Mouse (Mus musculus) E14TG2a.4 (cell line): ENCODE measurements at regions not wholly inside any gene's neighbourhood (a gene's known extent, or its start where the extent isn't known, plus 50 kb on each side); places are given as distances from the start of the nearest gene placed in this dataset.

ENCODE experiments used
- H3K27me3 ChIP-seq: 2 replicates; pipeline ENCODE4 v1.6.1; 2014; ENCODE audit warnings: low read length, control low read depth; ENCODE audit not compliant: insufficient read depth
- H3K36me3 ChIP-seq: 2 replicates; pipeline ENCODE4 v1.6.1; 2014; ENCODE audit warnings: low read length, control low read depth; ENCODE audit not compliant: insufficient read depth
- H3K4me1 ChIP-seq: replicated peaks from 2 replicates; pipeline ENCODE4 v1.6.1; 2014; ENCODE audit warnings: low read depth, low read length, control low read depth
- H3K4me3 ChIP-seq: replicated peaks from 2 replicates; pipeline ENCODE4 v1.5.1; 2014; ENCODE audit warnings: mild to moderate bottlenecking, low read length
- H3K9me3 ChIP-seq: 2 replicates; pipeline ENCODE4 v1.6.1; 2014; ENCODE audit warnings: low read length, control low read depth
- CTCF ChIP-seq: conservative IDR thresholded peaks from 2 replicates; pipeline ENCODE4 v1.5.1; 2014; ENCODE audit warnings: low read length
- NANOG ChIP-seq: IDR thresholded peaks from 2 replicates; pipeline ENCODE4 v1.6.1; 2014; ENCODE audit warnings: borderline replicate concordance, low read length, mixed read lengths
- POU5F1 ChIP-seq: IDR thresholded peaks from 2 replicates; pipeline ENCODE4 v1.6.1; 2014; ENCODE audit warnings: low read length, borderline replicate concordance

DNA sequence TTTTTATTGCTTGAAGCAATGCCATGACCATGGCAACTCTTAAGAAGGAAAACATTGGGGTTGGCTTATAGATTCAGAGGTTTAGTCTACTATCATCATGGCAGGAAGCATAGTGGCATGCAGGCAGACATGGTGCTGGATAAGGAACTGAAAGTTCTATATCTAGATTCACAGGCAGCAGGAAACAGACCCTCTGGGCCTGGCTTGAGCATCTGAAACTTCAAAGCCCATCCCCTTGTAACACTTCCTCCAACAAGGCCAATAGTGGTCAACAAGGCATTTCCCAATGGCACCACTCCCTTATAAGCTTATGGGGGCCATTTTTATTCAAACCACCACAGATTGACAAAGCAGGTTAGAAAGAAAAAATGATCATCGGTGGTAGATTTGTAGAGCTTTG lies 548.5 kb upstream of the Arid1b start:
- Histone ChIP-seq H3K27me3 (no peaks in the 10 kb centered on the region), H3K9me3 (no peaks in the 10 kb centered on the region), H3K4me1 (no peaks in the 10 kb centered on the region), H3K36me3 (no peaks in the 10 kb centered on the region), H3K4me3 (no peak overlapping the region)
- TF ChIP-seq NANOG (no peak), CTCF (no peak), POU5F1 (no peak)

DNA sequence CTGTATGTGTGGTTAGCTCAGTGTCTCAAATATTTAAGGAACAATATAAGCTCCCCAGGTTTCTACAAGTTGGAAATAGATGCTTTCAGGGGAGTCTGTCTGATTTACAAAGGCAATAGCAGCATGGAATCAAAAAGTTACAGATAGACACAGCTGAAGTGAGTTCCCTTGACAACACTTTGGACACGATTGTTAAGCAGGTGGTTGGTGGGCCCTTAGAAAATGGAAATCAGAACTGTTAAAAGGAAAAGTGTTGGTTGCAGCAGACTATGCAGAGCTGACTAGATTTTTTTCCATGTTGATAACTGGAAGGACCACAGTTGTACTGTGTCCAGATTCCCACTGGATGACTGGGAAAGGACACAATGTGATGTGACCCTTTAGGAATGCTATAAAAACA lies 536.6 kb upstream of the Arid1b start:
- H3K4me1 ChIP-seq, result no peaks in the 10 kb centered on the region
- no peaks in the 10 kb centered on the region for H3K9me3 ChIP-seq
- no peaks in the 10 kb centered on the region for H3K36me3 ChIP-seq
- H3K4me3 ChIP-seq, result no peak overlapping the region
- TF ChIP-seq NANOG, result no peak
- no peak for TF ChIP-seq CTCF
- TF ChIP-seq POU5F1, result no peak
- H3K27me3 ChIP-seq, result no peaks in the 10 kb centered on the region

DNA sequence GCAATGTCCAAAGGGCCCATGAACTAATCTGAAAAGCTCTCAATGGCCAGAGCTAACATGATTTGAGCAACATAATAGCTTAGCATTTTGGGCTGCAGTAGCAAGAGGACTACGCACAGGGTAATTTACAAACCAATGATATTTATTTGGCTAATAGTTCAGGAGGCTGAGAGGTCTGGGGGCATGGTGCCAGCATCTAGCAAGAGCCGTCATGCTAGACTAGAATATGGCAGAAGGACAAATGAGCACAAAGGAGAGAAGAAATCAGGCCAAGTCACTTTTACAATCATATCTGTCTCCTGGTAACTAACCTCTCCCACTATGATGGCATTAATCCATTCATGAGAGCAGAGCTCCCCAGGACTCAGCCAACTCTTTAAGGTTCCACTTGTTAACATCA lies 532.6 kb upstream of the Arid1b start:
- no peak for TF ChIP-seq CTCF
- TF ChIP-seq POU5F1, result no peak
- Histone ChIP-seq H3K36me3 (no peaks in the 10 kb centered on the region), H3K9me3 (no peaks in the 10 kb centered on the region), H3K4me3 (no peak overlapping the region), H3K4me1 (no peaks in the 10 kb centered on the region), H3K27me3 (no peaks in the 10 kb centered on the region)

DNA sequence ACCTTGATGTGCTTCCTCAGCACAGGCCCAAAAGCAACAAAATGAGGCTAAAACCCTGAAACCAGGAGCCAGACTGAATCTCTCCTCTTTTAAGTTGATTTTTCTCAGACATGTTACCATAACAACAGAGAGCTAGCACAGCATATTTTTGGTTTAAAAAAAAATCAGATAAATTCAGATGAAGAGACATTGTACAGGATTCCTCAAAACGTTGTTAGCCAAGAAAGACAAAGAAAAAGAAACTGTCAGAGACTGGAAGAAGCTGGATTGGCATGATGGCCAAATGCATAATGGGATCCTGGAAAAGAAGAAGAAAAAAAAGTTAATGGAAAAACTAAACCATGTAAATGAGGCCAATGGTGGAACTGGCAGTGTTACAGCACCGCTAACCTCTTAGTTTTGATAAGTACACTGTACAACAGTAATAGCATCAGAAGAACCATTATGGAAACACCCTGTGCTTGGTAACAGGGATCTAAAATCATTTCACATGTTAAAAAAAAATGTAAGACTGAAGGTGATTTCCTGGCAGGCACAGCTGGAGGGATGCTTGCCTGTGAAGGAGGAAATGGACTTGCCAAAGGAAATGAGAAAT lies 529.7 kb upstream of the Arid1b start:
- H3K4me3 ChIP-seq, result no peak overlapping the region
- no peaks in the 10 kb centered on the region for H3K9me3 ChIP-seq
- no peak for TF ChIP-seq CTCF
- no peak for TF ChIP-seq POU5F1
- no peak for TF ChIP-seq NANOG
- no peaks in the 10 kb centered on the region for H3K36me3 ChIP-seq
- no peaks in the 10 kb centered on the region for H3K4me1 ChIP-seq
- no peaks in the 10 kb centered on the region for H3K27me3 ChIP-seq

DNA sequence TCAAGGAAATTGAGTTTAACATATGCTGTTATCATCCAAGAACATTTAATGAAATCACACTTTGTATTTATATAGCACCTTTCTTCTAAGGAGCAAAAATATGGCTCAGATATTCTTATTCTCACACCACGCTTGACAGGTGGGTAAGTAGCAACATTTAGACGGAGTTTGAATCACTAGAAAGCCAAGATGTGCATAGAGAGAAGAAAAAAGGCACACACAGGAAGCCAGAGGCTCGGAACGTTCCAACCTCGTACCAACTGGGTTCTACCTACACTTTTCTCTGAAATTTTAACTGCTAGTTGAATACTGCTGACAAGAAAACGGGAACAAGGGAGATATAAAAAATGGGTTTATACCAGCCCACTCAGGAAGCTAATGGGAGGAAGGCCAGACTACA lies 528.4 kb upstream of the Arid1b start:
- Histone ChIP-seq H3K4me3 (no peak overlapping the region), H3K27me3 (no peaks in the 10 kb centered on the region), H3K4me1 (no peaks in the 10 kb centered on the region), H3K36me3 (no peaks in the 10 kb centered on the region), H3K9me3 (no peaks in the 10 kb centered on the region)
- TF ChIP-seq NANOG, result no peak
- TF ChIP-seq CTCF, result no peak
- no peak for TF ChIP-seq POU5F1

DNA sequence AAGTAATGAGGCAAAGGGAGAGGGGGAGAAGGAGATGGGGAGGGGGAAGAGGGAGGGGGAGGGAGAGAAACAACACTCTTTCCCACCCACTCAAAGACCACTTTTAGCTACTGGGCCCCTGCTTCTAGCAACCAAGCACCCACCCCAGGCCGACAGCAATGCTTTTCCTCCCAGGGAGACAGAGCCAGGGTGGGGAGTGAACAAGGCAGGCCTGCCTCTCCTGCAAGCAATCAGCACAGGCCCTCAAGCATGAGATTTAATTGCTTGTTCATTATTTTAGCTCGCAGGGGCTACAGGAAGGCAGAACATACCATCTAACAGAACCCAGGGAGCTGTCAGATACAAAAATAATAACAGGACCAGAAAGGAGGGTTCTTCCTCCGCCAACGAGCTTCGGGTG lies 521.7 kb upstream of the Arid1b start:
- H3K27me3 ChIP-seq, result no peaks in the 10 kb centered on the region
- peaks cover 5% of the 10 kb centered on the region; the same call in 1 of the 2 replicates for H3K4me1 ChIP-seq
- no peak overlapping the region for H3K4me3 ChIP-seq
- TF ChIP-seq NANOG (no peak), POU5F1 (no peak), CTCF (no peak)
- H3K36me3 ChIP-seq, result no peaks in the 10 kb centered on the region
- H3K9me3 ChIP-seq, result no peaks in the 10 kb centered on the region

DNA sequence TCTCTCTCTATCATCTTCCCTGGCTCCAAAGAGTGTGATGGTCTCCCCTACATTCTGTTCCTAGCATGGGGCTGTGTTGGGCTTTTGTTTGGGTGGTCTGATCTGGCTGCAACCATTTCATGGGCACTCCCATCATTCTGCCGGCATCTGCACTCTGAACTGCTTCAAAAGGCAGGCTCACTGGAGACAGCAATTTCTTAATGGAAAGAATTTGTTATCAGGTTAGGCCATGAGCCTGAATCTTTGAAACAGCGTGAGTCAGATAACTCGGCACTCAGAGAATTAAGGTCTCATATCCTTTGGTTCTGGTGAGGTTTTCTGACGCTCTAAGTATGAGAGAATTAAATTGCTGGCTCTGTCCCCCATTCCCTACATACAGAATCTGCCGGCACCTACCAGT lies 519.8 kb upstream of the Arid1b start:
- Histone ChIP-seq H3K27me3 (no peaks in the 10 kb centered on the region), H3K9me3 (no peaks in the 10 kb centered on the region), H3K36me3 (no peaks in the 10 kb centered on the region), H3K4me3 (no peak overlapping the region), H3K4me1 (peaks cover 5% of the 10 kb centered on the region; the same call in 1 of the 2 replicates)
- no peak for TF ChIP-seq POU5F1
- no peak for TF ChIP-seq NANOG
- TF ChIP-seq CTCF, result no peak

DNA sequence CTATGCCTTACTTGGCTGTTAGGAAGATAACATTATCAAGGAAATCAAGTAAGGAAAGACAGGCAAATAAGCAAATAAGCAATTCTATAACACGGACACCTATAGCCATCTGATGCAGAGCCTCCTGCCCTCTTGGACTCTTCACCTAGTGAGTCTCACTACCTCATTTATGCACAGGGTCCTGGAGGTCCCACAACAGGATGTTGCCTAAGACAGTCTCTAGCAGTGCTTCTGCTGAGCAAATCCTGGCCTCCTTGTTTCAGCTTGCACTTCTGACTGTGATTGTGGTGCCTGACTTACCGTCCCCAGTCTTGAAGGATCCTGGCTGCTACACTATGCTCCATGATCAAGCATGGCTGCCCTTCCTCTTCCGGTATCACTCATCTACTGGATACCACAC lies 518.5 kb upstream of the Arid1b start:
- Histone ChIP-seq H3K4me3 (no peak overlapping the region), H3K36me3 (no peaks in the 10 kb centered on the region), H3K9me3 (no peaks in the 10 kb centered on the region), H3K27me3 (no peaks in the 10 kb centered on the region), H3K4me1 (peaks cover 5% of the 10 kb centered on the region; the same call in 1 of the 2 replicates)
- no peak for TF ChIP-seq POU5F1
- TF ChIP-seq NANOG, result no peak
- no peak for TF ChIP-seq CTCF

DNA sequence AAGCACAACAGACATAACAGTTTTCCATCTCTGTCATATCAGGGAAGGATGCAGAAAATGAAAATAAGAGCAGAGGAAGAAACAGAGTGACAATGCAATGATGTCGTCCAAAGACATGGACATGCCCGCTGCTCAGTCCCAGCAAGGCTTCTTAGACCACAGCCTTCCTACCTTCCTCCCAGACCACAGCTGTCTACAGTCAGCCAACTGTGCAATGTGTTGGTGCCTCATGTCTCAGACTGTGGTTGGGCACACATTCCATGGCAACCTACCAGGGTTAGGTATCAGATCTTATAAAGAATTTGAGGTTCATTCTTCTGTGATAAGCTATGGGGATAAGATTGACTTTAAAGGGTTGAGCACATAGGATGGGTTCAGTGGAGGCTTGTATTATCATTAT lies 499.7 kb upstream of the Arid1b start:
- Histone ChIP-seq H3K4me1 (peaks cover 15% of the 10 kb centered on the region), H3K36me3 (no peaks in the 10 kb centered on the region), H3K4me3 (no peak overlapping the region), H3K9me3 (no peaks in the 10 kb centered on the region), H3K27me3 (no peaks in the 10 kb centered on the region)
- TF ChIP-seq POU5F1 (no peak), CTCF (no peak), NANOG (no peak)

DNA sequence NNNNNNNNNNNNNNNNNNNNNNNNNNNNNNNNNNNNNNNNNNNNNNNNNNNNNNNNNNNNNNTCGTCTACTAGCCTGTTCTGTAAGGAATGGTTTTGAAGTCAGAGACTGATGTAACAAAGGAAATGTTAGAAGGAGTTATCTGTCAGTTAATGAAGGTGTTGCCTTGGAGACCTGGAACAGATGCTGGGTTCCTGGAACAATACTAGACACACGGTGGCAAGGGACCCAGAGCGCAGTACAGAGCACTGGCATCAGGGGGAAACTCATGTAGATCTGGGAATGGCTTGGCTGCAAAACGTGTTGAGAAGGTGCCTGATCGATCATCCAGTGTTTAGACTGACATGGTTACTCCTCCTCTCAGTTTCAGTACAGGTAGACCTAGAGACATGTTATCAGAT lies 493.6 kb upstream of the Arid1b start:
- no peaks in the 10 kb centered on the region for H3K27me3 ChIP-seq
- no peaks in the 10 kb centered on the region for H3K36me3 ChIP-seq
- no peaks in the 10 kb centered on the region for H3K9me3 ChIP-seq
- H3K4me1 ChIP-seq, result peaks cover 25% of the 10 kb centered on the region
- H3K4me3 ChIP-seq, result no peak overlapping the region
- no peak for TF ChIP-seq NANOG
- TF ChIP-seq CTCF, result no peak
- no peak for TF ChIP-seq POU5F1
